Mouse (Mus musculus) urinary bladder, postnatal 25 days (tissue): Measurements from ENCODE around the gene Prl2a1.
"Not testable (repeated sequence)": the region's sequence is repeated elsewhere in the genome, so short reads cannot be mapped to it uniquely, and the experiment has no call there.

Experiments
- DNase-seq: peaks from one replicate; pipeline ENCODE4 v3.0.0; 2022; ENCODE audit warnings: low spot score

Gene Prl2a1

DNA sequence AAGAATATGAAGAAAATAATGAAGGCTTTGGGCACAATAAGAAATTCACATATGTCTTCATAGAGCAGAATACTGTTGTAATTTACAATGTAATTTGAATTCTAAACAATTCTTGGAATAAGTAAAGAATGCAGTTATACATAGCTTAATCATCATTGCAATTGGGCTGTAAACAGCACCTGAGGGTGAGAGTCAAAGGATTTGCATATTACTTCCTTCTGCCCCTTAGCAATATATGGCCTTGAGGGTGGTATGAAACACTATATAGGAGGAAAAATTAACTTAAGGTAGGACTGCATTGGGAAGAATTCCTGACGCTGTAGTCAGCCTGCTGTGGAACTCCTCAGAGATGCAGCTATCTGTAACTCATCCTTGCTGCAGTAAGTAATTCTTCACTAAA, at the start of gene Prl2a1:
Gene Prl2a1 (plus strand): TSS at position 301 of the 400 bp plus-strand sequence.
- no peak for DNase-seq

- not testable (repeated sequence) for DNase-seq
Measured at GRCm38 (mm10) chr13:27780704-27781103, 20.8 kb upstream of the Prl2a1 start, which contains the start of gene Prl7c1. TSS of gene Prl7c1 (minus strand) at chr13:27780804.

- DNase-seq: no peak
Measured at GRCm38 (mm10) chr13:27799303-27799702, 2.2 kb upstream of the Prl2a1 start.

DNA sequence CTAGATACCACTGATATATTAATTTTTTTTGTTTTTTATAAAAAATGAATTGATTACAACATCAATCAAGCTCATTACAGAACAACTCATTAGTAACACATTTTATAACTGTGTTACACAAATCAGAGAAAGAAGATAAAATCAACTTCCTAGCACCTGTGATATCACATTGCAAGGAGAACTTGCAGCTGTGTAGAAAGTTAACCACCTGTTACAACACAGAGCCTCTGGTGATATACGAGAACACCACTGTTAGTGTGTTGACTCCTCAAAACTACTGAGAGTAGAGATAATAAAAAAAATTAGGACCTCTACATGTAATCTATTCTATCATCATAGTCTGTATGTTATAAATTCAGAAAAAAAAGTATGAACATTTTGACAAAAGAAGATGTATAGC, 1.3 kb downstream of the Prl2a1 start:
- no peak for DNase-seq

DNA sequence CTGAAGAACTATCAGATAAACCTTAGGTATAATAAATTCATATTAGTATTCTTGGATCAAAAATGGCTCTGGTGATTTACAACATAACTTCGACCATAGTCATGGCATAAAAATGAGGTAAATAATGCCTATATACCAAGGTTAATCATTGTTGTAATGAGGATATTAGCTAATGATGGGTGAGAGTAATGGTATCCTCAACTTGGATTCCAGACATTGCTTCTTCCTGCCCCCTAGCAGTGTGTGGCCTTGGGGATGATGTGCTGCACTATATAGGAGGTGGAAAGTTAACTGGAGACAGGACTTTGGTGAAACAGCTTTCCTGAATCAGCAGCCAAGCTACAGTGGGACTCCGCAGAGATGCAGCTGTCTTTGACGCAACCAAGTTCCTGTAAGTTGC, 47.6 kb downstream of the Prl2a1 start, which contains the start of gene Prl2c1:
Gene Prl2c1 (plus strand): TSS at position 301 of the 400 bp plus-strand sequence.
- no peak for DNase-seq
